Mouse (Mus musculus) mouse trophoblast stem cell (cell line): ENCODE results near the gene Cacnb4.

Source experiments
- in situ Hi-C, 2 experiments: fragments of 300-500 bp; cut with MseI, MboI; formaldehyde crosslinking; loops; 2 replicates in 1 of 2; 3 replicates in 1 of 2; pipeline ENCODE4 v1.15.1; 2025

Gene Cacnb4

DNA sequence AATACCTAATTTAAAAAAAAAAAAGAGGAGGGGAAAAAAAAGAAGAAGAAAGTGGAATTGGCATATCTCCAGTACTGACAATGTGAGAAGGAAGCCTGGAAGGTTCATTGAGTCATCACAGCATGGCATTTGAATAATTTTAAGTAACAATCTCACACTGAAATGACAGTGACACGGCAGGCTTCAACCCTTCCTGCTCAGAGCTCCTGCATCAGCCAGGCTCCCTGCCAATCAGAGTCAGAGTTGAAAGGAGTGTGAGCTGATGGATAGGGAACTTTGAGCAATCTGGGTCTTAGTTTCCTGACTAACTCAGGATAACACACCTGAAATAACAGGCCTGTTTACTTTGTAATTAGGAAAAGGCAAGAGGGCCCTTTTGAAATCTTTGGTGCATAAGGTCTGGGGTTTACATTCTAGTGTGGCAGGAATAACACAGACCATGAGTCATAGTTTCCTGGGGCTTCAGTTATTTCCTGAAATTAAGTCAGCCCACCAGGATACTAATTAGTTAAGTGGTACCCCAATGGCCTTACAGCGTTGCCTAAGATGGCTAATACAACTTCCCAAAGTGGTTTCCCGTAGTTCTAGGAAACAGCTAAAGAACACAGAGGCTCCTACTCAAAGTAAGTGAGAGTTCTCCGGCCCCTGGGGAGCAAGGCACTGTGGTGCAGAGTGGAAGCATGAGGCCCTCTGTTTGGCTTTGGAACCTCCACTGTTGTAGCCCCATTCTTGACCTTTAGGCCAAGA, 204.9 kb downstream of the Cacnb4 start:
- in situ Hi-C loops = no loop called here

DNA sequence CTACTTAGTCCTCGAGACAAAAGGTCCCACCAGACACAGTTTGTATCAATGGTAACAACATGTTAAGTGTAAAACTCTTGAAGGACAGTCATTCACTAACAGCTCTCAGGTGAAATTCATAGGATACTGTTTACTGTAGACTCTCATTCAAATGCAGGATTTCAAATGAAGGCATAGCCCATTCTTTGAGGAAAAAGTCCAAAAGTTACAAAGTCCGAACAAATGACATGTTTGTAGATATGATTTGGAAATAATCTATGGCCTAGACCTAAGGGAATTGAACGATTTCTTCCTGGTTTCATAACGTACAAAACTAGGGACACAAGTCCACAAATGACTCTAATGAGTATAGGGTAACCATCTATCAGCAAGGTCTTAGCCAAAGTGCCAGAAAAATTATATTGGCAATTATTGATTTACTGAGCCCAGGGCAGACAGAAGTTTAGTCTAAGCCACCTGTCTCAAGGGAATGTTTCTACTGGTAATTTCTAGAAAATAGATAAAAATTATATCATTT, 206.5 kb downstream of the Cacnb4 start:
- in situ Hi-C loops = no loop called here

DNA sequence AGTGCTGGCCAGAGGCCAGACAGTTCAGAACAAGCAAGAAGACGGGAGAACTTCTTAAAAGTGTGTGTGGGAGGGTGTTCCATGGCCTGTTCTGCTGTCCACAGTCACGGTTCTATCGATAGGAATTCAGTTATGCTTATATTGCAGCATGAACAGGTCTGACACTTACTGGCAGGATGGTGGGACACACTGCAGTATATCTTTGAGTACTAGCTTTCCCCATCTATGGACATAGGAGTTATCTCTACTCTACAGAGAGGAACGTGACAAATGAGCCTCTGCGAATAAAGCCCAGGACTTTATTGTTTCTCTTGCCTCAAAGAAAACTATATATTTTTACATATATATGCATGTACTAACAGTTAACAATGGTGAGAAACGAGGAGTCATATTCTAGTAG, 209.0 kb downstream of the Cacnb4 start:
- in situ Hi-C loops = no loop called here

DNA sequence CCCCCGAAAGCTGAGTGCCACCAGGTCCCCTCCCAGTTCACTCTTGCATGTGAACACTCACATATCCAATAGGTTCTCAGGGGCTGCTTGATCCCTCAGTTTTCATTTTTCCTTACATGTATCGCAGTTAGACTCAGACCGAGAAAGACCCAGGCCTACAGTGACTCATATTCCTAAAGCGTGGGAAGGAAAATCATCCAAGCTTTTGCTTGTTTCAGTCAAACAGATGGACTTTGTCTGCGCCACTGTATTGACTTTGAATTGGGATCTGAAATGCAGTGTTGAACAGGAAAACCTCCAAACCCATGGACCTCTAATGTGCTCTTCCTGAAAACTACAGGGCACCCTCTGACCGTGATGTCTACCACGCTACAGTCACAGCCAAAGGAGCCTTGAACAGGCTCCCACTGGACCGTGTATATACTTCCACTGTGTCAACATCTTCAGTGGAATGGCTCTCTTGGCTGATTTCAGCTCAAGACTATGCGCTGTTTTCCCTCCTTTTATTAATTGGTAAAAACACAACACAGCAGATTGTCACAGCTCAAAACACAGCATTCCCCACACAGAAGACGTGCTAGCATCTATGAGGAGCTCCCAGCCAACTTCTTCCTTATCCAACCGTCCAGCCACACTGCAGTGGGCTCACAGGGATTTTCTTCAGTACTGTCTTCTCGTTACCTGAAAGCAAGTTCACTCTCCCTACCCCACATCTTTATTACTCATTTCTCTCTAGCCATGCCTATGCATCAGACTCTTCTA, 215.2 kb downstream of the Cacnb4 start:
- in situ Hi-C loops = no loop called here

DNA sequence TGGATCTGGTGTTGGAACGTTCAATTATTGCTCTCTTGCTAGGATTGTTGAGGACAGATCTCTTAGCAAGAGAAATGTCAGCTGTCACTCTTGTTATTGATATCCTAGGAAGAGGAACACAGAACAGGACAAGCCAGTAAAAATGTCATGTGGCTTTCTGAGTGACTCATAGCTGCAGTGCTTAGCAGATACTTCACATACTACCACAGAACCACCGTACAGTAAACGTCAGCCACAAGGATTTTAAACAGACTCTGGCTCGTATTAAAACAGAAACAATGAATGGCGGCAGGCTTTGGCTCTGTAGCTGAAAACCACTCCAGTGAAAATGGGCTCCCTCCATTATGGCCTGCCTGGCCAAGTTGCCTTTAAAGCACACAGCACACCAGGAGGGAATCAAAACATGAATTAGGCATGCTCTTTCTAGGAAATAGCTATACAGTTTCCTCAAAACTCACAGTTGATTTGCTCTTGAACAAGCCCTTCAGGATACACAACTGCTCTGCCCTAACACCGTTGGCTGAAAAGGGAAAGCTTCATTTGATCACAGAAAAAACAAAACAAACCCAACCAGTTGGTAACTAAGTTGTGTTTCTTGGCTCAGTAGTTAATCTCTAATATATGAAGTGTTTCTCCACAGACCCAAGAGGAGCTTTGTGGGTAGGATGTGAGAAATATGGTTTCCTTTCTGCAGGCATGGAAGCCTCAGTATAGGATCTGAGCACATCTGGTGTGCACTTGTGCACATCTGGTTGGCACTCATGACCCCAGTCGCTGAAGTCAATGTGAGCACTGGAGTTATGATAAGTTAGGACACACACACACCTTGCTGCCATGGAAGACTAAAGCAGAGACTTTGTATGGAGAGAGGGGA, 220.8 kb downstream of the Cacnb4 start:
- in situ Hi-C loops = no loop called here

DNA sequence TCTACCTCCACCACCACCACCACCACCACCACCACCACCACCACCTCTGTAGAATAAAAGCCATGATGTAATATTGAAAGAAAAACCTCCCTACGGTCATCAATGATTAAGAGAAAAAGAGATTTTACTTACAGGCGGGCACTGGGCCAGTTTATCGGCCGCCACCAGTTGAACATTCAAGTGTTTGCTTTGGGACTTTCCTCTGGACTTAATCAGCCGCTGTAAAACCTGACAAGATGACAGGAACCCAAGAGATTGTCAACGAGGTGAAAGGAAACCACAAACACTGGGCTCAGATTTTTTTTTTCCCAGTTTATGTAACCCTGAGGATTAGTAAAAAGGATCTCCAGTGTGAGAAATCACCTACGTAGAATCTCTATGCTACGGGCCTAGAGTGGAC, 226.8 kb downstream of the Cacnb4 start:
- in situ Hi-C loops = no loop called here

DNA sequence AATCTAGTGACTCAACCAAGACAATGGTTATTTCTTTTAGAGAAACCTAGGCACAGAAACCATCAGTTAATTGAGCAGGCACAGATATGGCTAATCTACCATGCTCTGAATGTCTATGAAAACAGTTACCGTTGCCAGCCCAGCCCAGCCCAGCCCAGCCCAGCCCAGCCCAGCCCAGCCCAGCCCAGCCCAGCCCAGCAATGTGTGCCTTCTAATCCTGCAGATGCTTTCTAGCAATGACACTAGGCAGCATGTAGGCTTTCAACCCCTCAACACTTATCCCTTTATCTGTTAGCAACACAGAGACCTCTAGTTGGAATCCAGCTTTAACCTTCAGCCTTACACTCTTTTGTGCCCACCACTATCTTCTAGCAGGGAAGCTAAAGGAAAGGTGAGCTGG, 227.7 kb downstream of the Cacnb4 start:
- in situ Hi-C loops = no loop called here

DNA sequence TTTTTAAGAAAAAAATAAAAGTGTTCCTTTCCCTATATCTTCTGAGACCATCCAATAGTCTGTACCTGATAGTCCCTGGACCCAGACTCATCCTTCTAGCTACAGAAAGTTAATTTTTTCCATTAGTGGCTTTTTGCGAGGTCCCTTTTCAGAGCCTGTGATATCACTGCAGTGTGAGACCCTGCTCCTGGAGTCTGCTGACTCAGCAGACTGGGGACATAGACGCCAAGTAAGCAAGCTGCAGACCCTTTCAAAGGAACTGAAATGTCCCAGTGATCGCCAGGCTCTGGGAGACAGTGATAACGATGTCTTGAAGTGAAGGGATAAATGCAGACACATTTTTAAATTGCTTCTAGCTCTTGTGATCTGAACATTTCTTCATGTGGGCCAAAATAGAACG, 230.0 kb downstream of the Cacnb4 start:
- in situ Hi-C loops = no loop called here

DNA sequence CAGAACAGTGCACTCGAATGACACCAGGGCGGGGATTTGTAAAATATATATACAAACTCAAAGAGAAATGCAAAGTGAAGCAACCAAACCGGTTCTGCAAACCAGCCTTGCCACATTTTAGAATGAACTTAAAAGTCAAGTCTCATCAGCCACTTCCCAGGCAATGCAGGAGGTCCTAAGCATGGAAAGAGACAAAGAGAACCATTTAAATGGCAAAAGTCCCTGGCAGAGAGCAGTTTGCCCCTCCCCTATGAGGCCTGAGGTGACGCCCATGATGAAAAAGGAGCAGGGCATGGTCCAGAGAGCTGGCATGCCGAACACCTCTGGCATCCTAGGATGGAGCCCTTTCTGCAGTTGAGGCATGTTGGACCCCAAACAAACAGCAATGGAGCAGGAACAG, 234.5 kb downstream of the Cacnb4 start:
- in situ Hi-C loops = no loop called here

DNA sequence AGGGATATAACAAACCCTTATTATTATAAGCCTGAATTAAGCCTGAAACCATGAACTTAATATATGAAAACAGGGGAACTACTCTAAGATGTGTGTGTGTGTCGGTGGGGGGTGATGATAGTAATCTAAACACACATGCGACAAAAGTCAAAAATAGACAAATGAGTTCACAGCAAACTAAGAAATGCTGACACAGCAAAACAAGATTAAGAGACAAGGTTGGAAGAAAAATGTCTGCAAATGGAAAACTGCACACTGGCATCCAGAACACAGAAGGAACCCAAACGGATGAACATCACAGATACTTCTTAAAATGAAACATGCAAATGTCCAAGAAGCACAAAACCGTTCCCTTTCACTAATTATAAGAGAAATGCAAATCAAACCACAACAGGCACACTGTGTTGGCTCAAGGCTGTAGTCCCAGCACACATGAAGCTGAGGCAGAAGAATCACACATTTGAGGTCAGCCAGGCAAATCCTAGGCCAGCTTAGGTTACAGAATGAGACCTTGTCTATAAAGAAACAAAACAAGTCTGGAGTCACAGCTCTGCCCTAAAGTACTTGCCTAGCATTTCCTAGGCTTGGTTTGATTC, 236.1 kb downstream of the Cacnb4 start:
- in situ Hi-C loops = no loop called here

DNA sequence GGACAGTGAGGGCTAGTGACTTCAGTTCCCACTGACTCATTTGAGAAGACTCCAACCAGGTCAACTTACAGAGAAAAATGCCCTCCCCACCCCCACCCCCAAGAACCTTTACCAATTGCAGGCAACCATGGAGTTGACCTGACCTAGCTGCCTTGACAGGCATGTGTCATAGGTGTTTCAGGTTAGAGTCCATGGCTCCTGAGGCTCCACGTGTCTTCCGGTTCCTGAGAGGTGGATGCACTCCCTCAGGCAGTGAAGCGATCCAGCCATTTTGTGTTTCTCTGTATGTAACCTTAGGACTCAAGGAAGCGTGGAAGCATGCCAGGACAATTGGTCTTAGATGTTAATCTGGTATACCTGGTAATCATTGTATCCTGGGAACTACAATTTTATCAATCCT, 238.2 kb downstream of the Cacnb4 start:
- in situ Hi-C loops = no loop called here

DNA sequence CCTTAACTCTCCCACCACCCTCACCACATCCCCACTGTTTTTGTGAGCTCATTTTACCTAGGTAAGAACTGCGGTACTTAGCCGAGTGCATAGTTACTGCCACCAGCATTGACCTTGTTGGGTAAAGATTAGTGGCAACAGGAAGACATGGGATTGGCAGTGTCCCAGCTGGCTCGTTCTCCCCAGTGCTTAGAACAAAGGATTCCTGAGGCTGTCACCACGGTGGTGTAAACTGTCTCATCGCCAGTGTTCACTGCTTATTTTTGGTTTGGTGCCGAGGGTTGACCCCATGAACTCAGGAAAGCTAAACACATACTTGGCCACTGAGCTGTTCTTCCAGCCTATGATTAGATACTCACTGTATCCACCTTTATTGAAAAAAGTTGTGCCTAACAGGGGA, 238.6 kb downstream of the Cacnb4 start:
- in situ Hi-C loops = no loop called here

DNA sequence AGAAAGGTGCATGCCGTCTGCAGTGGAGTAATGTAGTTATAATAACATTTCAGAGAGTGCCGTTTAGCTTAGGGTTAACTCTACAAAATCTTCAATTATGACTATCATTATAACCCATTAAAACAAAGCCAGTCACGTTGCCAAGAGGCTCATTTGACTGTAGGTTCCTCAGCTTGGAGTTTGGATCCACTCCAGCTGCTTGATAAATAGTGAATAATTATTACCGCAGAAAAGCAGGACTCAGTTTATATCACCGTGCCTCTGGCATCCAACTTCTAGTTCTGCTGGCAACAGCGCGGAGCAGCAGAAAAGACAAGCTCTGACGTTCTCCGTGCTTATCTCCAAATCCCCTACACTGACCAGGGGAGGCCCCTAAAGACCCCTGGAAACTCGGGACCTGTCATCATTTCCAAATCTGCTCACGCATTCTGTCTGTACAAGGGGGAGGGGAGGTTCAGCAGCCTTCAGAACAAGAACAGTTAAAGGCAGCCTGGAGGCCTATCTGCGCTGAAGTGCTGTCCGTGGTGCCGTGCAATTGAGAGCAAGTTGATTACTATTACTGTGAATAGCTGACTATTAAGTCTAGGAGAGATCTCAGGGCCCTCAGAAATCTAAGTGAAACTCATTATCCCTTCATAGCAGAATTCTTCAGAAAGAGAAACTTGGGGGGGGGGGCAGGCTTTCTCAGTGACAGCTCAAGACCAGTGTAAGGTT, 240.6 kb downstream of the Cacnb4 start:
- in situ Hi-C loops = no loop called here

DNA sequence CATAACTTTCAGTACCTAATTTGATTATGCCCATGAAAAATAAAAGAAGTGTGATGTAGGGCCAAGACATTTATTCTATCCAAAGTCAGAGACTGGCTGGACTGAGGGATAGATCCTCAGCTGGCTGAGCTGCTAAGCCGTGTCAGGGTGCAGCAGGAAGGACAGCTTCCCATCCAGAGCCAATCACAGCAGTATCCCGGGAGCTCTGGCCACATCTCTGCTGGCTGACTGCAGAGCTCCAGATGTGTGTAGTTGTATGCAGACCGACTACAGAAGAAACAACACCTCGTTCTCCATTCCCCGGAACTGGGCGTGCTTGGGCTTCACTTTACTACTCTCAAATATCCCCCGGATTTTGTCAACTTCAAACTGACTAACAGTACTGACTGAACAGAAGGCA, 243.3 kb downstream of the Cacnb4 start:
- in situ Hi-C loops = no loop called here

DNA sequence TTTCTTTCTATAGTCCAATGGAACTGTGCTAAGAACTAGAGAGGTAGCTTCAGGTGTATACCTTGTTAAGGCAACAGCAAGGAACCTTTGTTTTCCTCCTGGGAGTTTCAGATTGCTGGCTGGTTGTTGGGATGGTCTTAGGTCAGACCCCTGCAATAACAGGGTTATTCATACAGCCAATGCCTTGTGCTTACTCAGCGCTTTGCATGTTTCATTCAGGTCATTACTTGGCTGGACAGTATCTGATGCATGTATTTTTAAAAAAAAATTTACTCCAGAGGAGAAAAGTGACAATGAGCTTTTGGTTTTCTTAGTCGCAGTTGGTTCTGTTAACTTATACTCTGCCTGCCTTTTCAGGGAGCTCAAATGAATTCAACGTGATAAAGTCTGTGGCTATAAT, 249.2 kb downstream of the Cacnb4 start:
- in situ Hi-C loops = no loop called here

DNA sequence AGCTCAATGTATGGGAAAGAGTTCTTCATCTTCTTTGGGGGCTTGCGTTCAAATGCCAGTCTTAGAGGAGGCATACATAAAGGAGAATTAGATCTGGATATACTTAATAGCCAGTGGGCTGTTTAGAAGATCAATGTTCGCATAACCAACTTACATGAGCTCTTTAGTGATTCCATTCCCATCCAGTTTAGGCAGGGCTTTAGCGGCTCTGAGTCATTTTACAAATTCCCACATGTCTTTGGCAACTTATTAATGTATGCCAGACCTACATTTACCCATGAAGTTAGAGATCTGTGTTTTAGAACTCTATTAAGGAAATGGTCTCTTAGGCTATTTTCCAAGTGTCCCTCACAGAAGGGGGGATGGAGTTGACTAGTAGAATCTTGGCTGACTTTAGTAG, 250.6 kb downstream of the Cacnb4 start:
- in situ Hi-C loops = no loop called here

DNA sequence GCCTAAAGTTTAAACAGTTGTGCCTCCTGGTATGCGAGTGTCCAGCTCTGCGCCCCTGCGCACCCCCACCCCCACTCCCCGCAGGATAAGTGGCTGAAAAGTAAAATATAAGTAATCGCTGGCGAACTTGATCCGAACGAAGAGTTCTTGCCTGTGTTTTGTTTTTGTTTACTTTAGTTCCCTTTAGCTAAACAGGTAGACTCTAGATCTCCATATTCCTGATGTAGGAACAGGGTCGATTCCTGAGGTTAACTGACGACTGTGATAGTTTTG, 251.2 kb downstream of the Cacnb4 start:
- in situ Hi-C loops = no loop called here

DNA sequence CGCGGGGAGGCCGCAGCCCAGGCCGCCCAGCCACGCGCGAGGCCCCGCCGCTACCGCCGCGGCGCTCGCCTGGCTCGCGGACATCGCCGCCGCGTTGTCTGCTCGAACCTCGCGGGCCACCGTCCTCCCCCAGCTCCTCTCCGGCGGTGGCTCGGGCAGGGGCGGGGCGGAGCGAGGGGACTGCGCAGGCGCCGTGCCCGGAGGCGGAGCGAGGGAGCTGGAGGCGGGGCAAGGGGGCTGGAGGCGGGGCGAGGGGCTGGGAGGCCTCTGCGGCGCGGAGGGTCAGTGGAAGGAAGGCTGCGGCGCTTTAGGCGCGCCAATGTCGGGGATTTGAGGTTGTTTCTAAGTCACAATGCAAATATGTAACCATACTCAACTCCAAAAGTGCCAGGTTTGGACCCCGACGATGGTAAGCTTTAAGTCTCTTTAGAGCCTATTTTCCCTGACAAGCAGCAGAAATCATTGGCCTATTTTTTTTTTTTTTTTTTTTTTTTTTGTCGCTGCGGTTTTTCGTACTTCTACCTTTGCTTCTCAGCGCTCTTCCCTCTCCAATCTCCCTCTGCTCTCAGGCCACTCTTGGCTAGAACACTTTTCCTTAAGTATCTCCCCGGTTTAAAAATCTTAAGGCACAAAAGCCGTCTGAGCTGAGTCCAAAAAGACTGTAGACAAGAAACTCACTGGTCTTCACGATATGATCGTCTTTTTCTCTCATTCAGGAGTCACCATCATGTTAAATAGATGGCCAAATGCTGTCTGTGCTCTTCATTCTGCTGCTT, 251.7 kb downstream of the Cacnb4 start, which contains the start of gene Arl5a:
Arl5a (minus strand) TSS at position 155 of the 776 bp plus-strand sequence.
- in situ Hi-C loops = no loop called here

DNA sequence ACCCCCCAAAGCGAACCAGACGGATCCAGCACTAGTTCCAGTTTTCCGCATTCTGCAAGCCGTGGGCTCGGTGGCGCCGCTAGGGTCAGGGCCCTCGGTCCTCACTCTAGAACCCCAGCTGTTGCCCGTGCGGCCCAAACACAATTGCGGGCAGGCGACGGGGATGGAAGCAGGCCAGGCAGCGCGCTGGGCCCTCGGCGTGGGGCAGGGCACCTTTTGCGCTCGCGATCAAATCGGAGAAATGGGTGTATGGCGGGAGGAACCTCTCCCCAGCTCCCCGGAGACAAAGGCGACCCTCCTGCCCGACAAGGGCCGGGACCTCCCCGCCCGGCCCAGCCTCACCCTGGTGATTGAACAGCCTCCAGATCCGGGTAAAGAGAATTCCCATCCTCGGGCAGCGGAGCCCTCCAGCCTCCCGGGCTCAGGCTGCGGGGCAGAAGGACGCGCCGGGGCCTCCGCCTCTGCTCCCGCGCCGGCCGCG, 252.3 kb downstream of the Cacnb4 start:
- in situ Hi-C loops = no loop called here

DNA sequence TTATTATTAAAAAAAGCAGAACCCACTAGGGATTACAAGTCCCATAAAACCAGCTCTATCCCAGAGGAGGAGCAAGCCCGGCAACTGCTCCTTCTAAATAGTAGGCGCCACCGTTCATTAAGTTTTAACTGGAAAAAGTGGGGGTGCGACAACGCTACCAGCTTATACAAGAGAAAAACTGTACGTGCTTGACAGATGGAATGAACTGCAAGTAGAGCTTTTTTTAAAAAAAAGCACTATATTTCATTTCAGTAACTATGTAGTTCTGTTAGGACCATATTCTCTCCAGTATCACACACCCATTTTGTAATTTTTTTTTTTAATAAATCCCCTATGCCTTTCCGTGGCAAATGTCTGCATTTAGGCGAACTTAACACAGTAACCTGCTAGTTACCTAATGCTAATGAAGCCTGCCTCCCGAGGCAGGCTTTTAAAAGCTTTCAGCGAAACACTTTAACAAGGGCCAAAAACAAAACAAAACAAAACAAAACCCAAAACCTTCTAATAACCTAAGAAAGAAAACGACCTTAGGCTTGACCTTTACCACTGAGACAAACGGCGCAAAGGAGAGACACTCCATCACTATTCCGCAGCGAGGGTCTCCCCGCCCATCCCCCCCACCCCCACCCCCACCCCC, 252.9 kb downstream of the Cacnb4 start:
- in situ Hi-C loops = no loop called here
